In genomic region chr7:96781068-96781467, GRCm38 (mm10) we compare ENCODE assay signal across 18 mouse cellular contexts.
DNase-seq lines count a peak whose midpoint lies in the region; ATAC-seq lines count a peak whose summit lies in the region.
"Had no signal": no experiment of that assay in that cellular context is flagged by ENCODE, and none has a peak within 500 bp of the region (broad histone marks: within the 10 kb centered on the region; RNA-seq: fewer than 3 reads in every experiment).

No protein-coding gene starts in this region.

- peaks cover 5% of the 10 kb centered on the region for H3K27me3 ChIP-seq in erythroblast, embryonic 14.5 days (ENCODE audit: control insufficient read depth)
- peaks cover 4% of the 10 kb centered on the region; the same call in 1 of the 2 replicates for H3K27me3 ChIP-seq in liver, embryonic 15.5 days
- H3K27me3 ChIP-seq in limb, embryonic 10.5 days (ENCODE audit: low read depth, poor library complexity, severe bottlenecking): 0 out of 2 replicates have a peak, but pooled peaks cover 6% of the 10 kb centered on the region
- H3K27me3 ChIP-seq: midbrain, embryonic 12.5 days had no signal

- H3K36me3 ChIP-seq in erythroblast, embryonic 14.5 days (ENCODE audit: control insufficient read depth): peaks cover 6% of the 10 kb centered on the region
- H3K36me3 ChIP-seq in liver, embryonic 15.5 days (replicated peaks): no peaks in the 10 kb centered on the region
- H3K36me3 ChIP-seq in limb, embryonic 10.5 days: peaks cover 48% of the 10 kb centered on the region

- 13% methylated on average over 6 of the region's 6 CpGs for WGBS in liver, embryonic 15.5 days (ENCODE audit: insufficient replicate concordance)
- WGBS in limb, embryonic 10.5 days: 87% methylated on average over 6 of the region's 6 CpGs

- DNase-seq in spleen, adult 12 weeks (ENCODE audit: low spot score): peak; percentile 40
- no peak for DNase-seq in spleen, adult 18-20 months
- no peak for DNase-seq in embryo, embryonic 10 days (ENCODE audit: low spot score)
- DNase-seq in limb, embryonic 10.5 days (ENCODE audit: low spot score): no peak
- DNase-seq in left cerebral cortex, postnatal 14 days (ENCODE audit: low spot score in 2 of 2): no peak
- DNase-seq: adrenal gland, postnatal 10 days; cerebellum, postnatal 14 days; gastrocnemius, postnatal 36 days; heart, postnatal 36 days; kidney, postnatal 10 days had no signal

- peak overlapping the region; percentile 95 for H3K27ac ChIP-seq in liver, embryonic 15.5 days (replicated peaks)
- no peak overlapping the region for H3K27ac ChIP-seq in limb, embryonic 10.5 days
- H3K27ac ChIP-seq: forebrain, embryonic 10.5 days; midbrain, embryonic 12.5 days had no signal

- H3K4me2 ChIP-seq in liver, embryonic 15.5 days: peak overlapping the region; percentile 57
- H3K4me2 ChIP-seq: heart, embryonic 11.5 days; midbrain, embryonic 12.5 days had no signal

- H3K9ac ChIP-seq in liver, embryonic 15.5 days: peak overlapping the region; percentile 24
- H3K9ac ChIP-seq: midbrain, embryonic 12.5 days had no signal

- peaks cover 70% of the 10 kb centered on the region for H3K4me1 ChIP-seq in erythroblast, embryonic 14.5 days (ENCODE audit: control insufficient read depth)
- H3K4me1 ChIP-seq in liver, embryonic 15.5 days (replicated peaks): peaks cover 63% of the 10 kb centered on the region
- peaks cover 61% of the 10 kb centered on the region for H3K4me1 ChIP-seq in limb, embryonic 10.5 days

- H3K4me3 ChIP-seq in erythroblast, embryonic 14.5 days (replicated peaks): peak overlapping the region; percentile 51
- no peak overlapping the region; the same call in 1 of the 2 replicates for H3K4me3 ChIP-seq in liver, embryonic 15.5 days (replicated peaks)
- H3K4me3 ChIP-seq in limb, embryonic 10.5 days: no peak overlapping the region
- H3K4me3 ChIP-seq: forebrain, embryonic 10.5 days; midbrain, embryonic 12.5 days; myocyte had no signal

- peaks cover 4% of the 10 kb centered on the region; the same call in 1 of the 2 replicates for H3K9me3 ChIP-seq in erythroblast, embryonic 14.5 days (ENCODE audit: control insufficient read depth, low read length)
- no peaks in the 10 kb centered on the region for H3K9me3 ChIP-seq in liver, embryonic 15.5 days (replicated peaks)
- no peaks in the 10 kb centered on the region for H3K9me3 ChIP-seq in limb, embryonic 10.5 days (replicated peaks)
- H3K9me3 ChIP-seq: midbrain, embryonic 12.5 days had no signal

- ATAC-seq in liver, embryonic 15.5 days (ENCODE audit: insufficient read depth): peak; percentile 91
- ATAC-seq: inflammation-experienced regulatory T-cells, adult 6 months; lung, postnatal 0 days had no signal

- intact Hi-C loops in left cerebral cortex, postnatal 14 days (cut with DNase I): no loop called here
